Mouse (Mus musculus) hindbrain, embryonic 10.5 days (tissue): Measurements from ENCODE around the gene Tcf12. TPM values are rescaled to one million over a fixed set of nuclear protein-coding genes. Genes with fewer than 3 reads are reported as not detected.

ENCODE experiments used
- DNase-seq: peaks from one replicate; pipeline ENCODE4 v3.0.0-alpha.2; 2017; ENCODE audit warnings: low spot score
- H3K27ac ChIP-seq: fragments of 300-500 bp; sonication (generic); 2 replicates; pipeline ENCODE4 v1.5.1; 2016; ENCODE audit warnings: mild to moderate bottlenecking, moderate library complexity
- H3K27me3 ChIP-seq: fragments of 300-500 bp; sonication (generic); 2 replicates; pipeline ENCODE4 v1.6.1; 2016; ENCODE audit warnings: mild to moderate bottlenecking; ENCODE audit not compliant: poor library complexity, insufficient read depth, severe bottlenecking
- H3K36me3 ChIP-seq: fragments of 300-500 bp; sonication (generic); 2 replicates; pipeline ENCODE4 v1.6.1; 2016; ENCODE audit warnings: mild to moderate bottlenecking, moderate library complexity
- H3K4me1 ChIP-seq: fragments of 300-500 bp; sonication (generic); replicated peaks from 2 replicates; pipeline ENCODE4 v1.6.1; 2016; ENCODE audit warnings: mild to moderate bottlenecking
- H3K4me3 ChIP-seq: fragments of 300-500 bp; sonication (generic); 2 replicates; pipeline ENCODE4 v1.5.1; 2016; ENCODE audit warnings: mild to moderate bottlenecking, moderate library complexity
- H3K9me3 ChIP-seq: fragments of 300-500 bp; sonication (generic); 2 replicates; pipeline ENCODE4 v1.6.1; 2016; ENCODE audit warnings: mild to moderate bottlenecking, moderate library complexity
- WGBS: fragments of 180-500 bp; shearing (Covaris S2); methylation state at CpG from one replicate; pipeline ENCODE4 v1.1.7; 2016; 5-methylcytosine and 5-hydroxymethylcytosine counted together
- polyA plus RNA-seq: library from polyadenylated mRNA; unstranded; fragments of >200 nt; fragmentation: Nextera tagmentation; extraction: Ambion mirVana; gene quantifications from 2 replicates; pipeline ENCODE4 v1.2.1, GENCODE M21; 2016

Gene Tcf12
- polyA plus RNA-seq, 1 experiment from 2014 or later = 144 TPM

DNA sequence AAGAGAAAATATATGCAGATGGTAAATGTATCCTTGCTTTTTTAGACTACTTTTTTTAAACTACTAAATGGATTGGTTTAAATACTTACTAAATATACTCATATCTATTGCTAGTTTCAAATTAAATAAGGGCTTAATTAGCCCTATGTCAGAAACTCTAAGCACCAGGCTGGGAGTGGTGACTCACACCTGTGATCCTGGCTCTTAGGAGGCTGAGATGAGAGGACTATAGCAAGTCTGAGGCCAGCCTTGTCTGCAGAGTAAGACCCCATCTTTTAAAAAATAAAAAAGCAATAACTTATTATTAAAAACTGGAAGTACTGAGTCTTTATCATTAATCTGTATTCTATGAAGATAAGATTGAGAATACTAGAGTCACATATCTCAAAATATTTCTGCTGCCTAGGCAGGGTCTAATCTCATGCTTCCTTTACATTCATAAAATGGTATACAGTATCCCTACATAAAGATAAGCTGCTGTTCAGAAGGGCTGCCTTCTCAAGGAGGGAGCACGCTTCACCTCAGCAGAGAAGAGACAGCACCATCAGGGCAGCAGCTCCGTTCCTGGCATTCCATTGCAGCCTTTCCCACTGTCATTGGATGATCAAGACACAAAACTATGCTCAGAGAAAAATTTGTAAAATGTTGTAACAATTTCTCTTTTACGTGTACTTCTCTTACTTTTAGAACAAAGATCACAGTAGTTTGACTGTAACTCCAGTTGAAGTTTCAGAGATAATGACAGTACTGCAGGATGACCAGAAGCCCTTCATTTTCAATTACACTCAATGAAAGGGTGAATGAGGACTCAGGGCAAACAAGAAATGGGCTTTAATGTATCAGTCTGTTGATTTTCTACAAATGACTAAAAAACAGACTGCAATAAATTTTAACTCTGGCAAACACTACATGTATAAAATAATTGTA lies 181.0 kb downstream of the Tcf12 start:
- H3K4me3 ChIP-seq = no peak overlapping the region
- no peak for DNase-seq
- 0 out of 2 replicates have a peak, but pooled peaks cover 3% of the 10 kb centered on the region for H3K4me1 ChIP-seq
- 91% methylated on average over 3 of the region's 3 CpGs for WGBS
- H3K36me3 ChIP-seq = no peaks in the 10 kb centered on the region
- no peak overlapping the region for H3K27ac ChIP-seq
- no peaks in the 10 kb centered on the region for H3K27me3 ChIP-seq
- H3K9me3 ChIP-seq = no peaks in the 10 kb centered on the region

DNA sequence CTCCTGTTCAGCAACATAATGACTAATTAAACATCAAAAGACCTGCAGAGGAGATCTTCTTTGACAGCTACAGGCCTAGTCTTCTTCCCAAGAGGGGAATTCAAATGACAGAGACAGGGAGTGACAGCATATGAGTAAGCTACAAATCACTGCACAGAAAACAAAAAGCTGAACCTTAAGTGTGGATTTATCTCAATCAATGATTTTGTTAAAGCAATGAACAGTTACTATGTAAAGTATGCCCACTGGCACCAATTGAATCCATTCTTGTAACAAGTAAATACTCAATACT lies 195.1 kb downstream of the Tcf12 start:
- peaks cover 28% of the 10 kb centered on the region for H3K4me1 ChIP-seq
- no peak overlapping the region for H3K4me3 ChIP-seq
- peaks cover 27% of the 10 kb centered on the region for H3K36me3 ChIP-seq
- no peak for DNase-seq
- peak overlapping the region; percentile 74; the same call in 1 of the 2 replicates for H3K27ac ChIP-seq
- no peaks in the 10 kb centered on the region for H3K9me3 ChIP-seq
- no peaks in the 10 kb centered on the region for H3K27me3 ChIP-seq

- peaks cover 28% of the 10 kb centered on the region for H3K4me1 ChIP-seq
- no peak overlapping the region for H3K4me3 ChIP-seq
- no peak for DNase-seq
- peaks cover 28% of the 10 kb centered on the region; the same call in 1 of the 2 replicates for H3K36me3 ChIP-seq
- WGBS = 39% methylated on average over 6 of the region's 6 CpGs
- no peaks in the 10 kb centered on the region for H3K27me3 ChIP-seq
- H3K27ac ChIP-seq = peak overlapping the region; percentile 74
- H3K9me3 ChIP-seq = no peaks in the 10 kb centered on the region
Observed at GRCm38 (mm10) chr9:71915871-71916661, 195.6 kb downstream of the Tcf12 start.

- Histone ChIP-seq H3K4me3 (no peak overlapping the region), H3K9me3 (peaks cover 7% of the 10 kb centered on the region), H3K27ac (no peak overlapping the region), H3K4me1 (0 out of 2 replicates have a peak, but pooled peaks cover 2% of the 10 kb centered on the region), H3K36me3 (peaks cover 53% of the 10 kb centered on the region), H3K27me3 (no peaks in the 10 kb centered on the region)
- 87% methylated on average over 2 of the region's 2 CpGs for WGBS
- DNase-seq = no peak
Observed at GRCm38 (mm10) chr9:71906522-71906921, 205.1 kb downstream of the Tcf12 start.

GRCm38 (mm10) chr9:71898852-71899251 lies 212.8 kb downstream of the Tcf12 start:
- WGBS = 8% methylated on average over 5 of the region's 5 CpGs
- peak overlapping the region; percentile 88 for H3K27ac ChIP-seq
- H3K4me3 ChIP-seq = no peak overlapping the region
- peaks cover 59% of the 10 kb centered on the region for H3K4me1 ChIP-seq
- no peak for DNase-seq
- peaks cover 4% of the 10 kb centered on the region for H3K36me3 ChIP-seq
- no peaks in the 10 kb centered on the region for H3K9me3 ChIP-seq
- H3K27me3 ChIP-seq = no peaks in the 10 kb centered on the region

- Histone ChIP-seq H3K9me3 (no peaks in the 10 kb centered on the region), H3K36me3 (peaks cover under 1% of the 10 kb centered on the region; the same call in 1 of the 2 replicates), H3K27me3 (no peaks in the 10 kb centered on the region), H3K27ac (peak overlapping the region; percentile 88), H3K4me1 (peaks cover 73% of the 10 kb centered on the region), H3K4me3 (peak overlapping the region; percentile 4; the same call in 1 of the 2 replicates)
- 7% methylated on average over 1 of the region's 1 CpGs for WGBS
- peak; percentile 67 for DNase-seq
Observed at GRCm38 (mm10) chr9:71897399-71897798, 214.3 kb downstream of the Tcf12 start.

DNA sequence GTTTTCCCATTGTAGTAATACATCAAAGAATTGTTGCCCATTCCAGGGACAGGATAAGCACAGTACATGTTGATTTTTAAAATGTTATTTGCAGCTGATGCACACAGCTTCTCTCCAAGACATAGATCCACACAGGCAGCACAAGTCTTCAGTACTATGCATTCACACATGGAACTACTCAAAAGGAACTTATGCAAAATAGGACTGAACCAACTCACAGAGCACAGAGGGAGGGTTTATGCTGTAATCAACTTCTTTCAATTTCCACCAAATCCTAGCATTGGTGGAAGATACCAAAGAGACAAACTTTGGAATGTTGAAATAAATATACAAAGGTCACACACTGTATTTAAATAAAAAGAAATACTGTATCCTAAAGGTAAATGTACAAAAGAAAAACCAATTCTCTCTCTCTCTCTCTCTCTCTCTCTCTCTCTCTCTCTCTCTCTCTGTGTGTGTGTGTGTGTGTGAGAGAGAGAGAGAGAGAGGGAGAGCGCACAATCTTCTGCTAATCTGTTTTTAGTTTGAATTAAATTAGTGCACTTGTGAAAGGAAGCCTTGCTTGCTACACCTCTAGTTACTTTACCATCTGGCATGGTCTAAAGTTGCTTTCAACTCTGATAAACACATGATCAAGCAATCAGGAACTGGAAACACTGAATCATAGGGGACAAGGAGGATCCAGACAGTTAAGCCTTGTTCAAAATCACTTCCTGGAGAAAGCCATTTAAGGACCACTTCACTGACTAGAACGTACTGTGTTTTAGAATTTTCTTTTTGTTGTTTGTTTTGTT lies 215.5 kb downstream of the Tcf12 start:
- Histone ChIP-seq H3K9me3 (no peaks in the 10 kb centered on the region), H3K27ac (peak overlapping the region; percentile 88), H3K27me3 (no peaks in the 10 kb centered on the region), H3K4me3 (peak overlapping the region; percentile 57), H3K36me3 (0 out of 2 replicates have a peak, but pooled peaks cover 1% of the 10 kb centered on the region), H3K4me1 (peaks cover 76% of the 10 kb centered on the region)
- WGBS = 12% methylated on average over 2 of the region's 2 CpGs
- no peak for DNase-seq

- peak overlapping the region; percentile 88 for H3K27ac ChIP-seq
- peak; percentile 32 for DNase-seq
- H3K4me1 ChIP-seq = peaks cover 73% of the 10 kb centered on the region
- H3K9me3 ChIP-seq = no peaks in the 10 kb centered on the region
- 0 out of 2 replicates have a peak, but pooled peaks cover 5% of the 10 kb centered on the region for H3K36me3 ChIP-seq
- peak overlapping the region; percentile 57 for H3K4me3 ChIP-seq
- WGBS = 7% methylated on average over 7 of the region's 7 CpGs
- no peaks in the 10 kb centered on the region for H3K27me3 ChIP-seq
Observed at GRCm38 (mm10) chr9:71895291-71895690, 216.4 kb downstream of the Tcf12 start.

GRCm38 (mm10) chr9:71894943-71895286 lies 216.8 kb downstream of the Tcf12 start:
- no peak for DNase-seq
- peak overlapping the region; percentile 57 for H3K4me3 ChIP-seq
- H3K9me3 ChIP-seq = no peaks in the 10 kb centered on the region
- 14% methylated on average over 7 of the region's 7 CpGs for WGBS
- H3K27ac ChIP-seq = peak overlapping the region; percentile 88
- H3K36me3 ChIP-seq = 0 out of 2 replicates have a peak, but pooled peaks cover 5% of the 10 kb centered on the region
- peaks cover 71% of the 10 kb centered on the region for H3K4me1 ChIP-seq
- H3K27me3 ChIP-seq = no peaks in the 10 kb centered on the region

DNA sequence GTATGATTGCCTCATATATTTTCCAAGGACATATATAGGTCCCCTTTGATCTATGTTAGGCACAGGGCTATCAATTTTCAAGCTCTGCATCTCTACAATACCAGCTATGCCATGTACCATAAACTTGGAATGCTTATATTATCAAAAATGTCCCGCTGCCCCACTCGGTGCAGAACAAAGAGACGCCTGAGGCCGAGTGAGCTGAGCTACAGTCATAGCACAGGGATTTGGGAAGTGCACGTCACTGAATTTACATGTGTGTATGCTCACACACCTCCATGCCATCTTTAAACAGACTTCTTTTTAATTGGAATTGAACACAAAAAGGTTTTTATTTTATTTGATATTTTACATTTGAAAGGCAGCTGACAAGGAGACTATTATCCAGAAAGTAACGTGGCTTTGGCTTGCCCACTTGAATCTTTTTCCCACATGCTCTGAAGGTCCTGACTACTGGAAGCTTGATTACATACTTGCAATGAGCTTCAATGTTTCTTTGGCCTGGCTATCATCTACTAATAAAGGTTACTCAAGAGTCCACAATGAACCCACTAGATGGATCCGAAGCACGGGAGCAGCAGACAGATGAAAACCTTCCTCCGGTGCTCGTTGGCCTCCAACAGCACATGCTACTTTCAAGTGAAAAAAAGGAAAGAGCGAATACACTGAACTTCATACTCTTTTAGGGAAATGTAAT lies 217.3 kb downstream of the Tcf12 start:
- no peaks in the 10 kb centered on the region for H3K9me3 ChIP-seq
- DNase-seq = no peak
- no peaks in the 10 kb centered on the region for H3K27me3 ChIP-seq
- H3K27ac ChIP-seq = peak overlapping the region; percentile 88
- 21% methylated on average over 11 of the region's 11 CpGs for WGBS
- peaks cover 75% of the 10 kb centered on the region for H3K4me1 ChIP-seq
- H3K4me3 ChIP-seq = peak overlapping the region; percentile 57
- H3K36me3 ChIP-seq = 0 out of 2 replicates have a peak, but pooled peaks cover 5% of the 10 kb centered on the region

GRCm38 (mm10) chr9:71888450-71888849 lies 223.2 kb downstream of the Tcf12 start:
- Histone ChIP-seq H3K9me3 (no peaks in the 10 kb centered on the region), H3K27ac (peak overlapping the region; percentile 40; the same call in 1 of the 2 replicates), H3K4me3 (no peak overlapping the region), H3K4me1 (peaks cover 41% of the 10 kb centered on the region), H3K27me3 (no peaks in the 10 kb centered on the region), H3K36me3 (peaks cover 22% of the 10 kb centered on the region)
- peak; percentile 29 for DNase-seq
- 33% methylated on average over 5 of the region's 5 CpGs for WGBS

- 9% methylated on average over 1 of the region's 1 CpGs for WGBS
- Histone ChIP-seq H3K27ac (peak overlapping the region; percentile 82), H3K9me3 (no peaks in the 10 kb centered on the region), H3K36me3 (peaks cover 64% of the 10 kb centered on the region), H3K4me1 (peaks cover 56% of the 10 kb centered on the region), H3K4me3 (no peak overlapping the region), H3K27me3 (no peaks in the 10 kb centered on the region)
- DNase-seq = peak; percentile 25
Observed at GRCm38 (mm10) chr9:71880629-71881028, 231.0 kb downstream of the Tcf12 start.
